Mouse (Mus musculus) gastrocnemius, postnatal 36 days (tissue): ENCODE measurements around the gene Stac3. TPM values are rescaled to one million over a fixed set of nuclear protein-coding genes. Genes with fewer than 3 reads are reported as not detected.

ENCODE experiments used
- DNase-seq, 2 experiments: peaks; one replicate each; pipeline ENCODE4 v3.0.0; 2022
- intact Hi-C: fragments of 180-260 bp; cut with DNase I; formaldehyde crosslinking; loops from one replicate; pipeline ENCODE4 v1.15.1; 2025
- long read RNA-seq, 2 experiments: library from polyadenylated mRNA; stranded (forward); transcript quantifications; one replicate each; pipeline ENCODE4 v2.0.0; 2021
- total RNA-seq, 2 experiments: library from RNA; stranded (reverse); gene quantifications; 2 replicates each; pipeline ENCODE4 v1.2.3; 2021

Stac3 gene
- 100 to 1,000 TPM; 342 to 376 TPM for total RNA-seq
- long read RNA-seq, experiment 1, partial matches to known transcripts, result 18 of 54 reads
- long read RNA-seq, experiment 1, other reads (novel, unspliced or antisense), result 34 of 54 reads
- long read RNA-seq, experiment 2, partial matches to known transcripts, result 11 of 55 reads
- long read RNA-seq, experiment 2, other reads (novel, unspliced or antisense), result 42 of 55 reads

DNA sequence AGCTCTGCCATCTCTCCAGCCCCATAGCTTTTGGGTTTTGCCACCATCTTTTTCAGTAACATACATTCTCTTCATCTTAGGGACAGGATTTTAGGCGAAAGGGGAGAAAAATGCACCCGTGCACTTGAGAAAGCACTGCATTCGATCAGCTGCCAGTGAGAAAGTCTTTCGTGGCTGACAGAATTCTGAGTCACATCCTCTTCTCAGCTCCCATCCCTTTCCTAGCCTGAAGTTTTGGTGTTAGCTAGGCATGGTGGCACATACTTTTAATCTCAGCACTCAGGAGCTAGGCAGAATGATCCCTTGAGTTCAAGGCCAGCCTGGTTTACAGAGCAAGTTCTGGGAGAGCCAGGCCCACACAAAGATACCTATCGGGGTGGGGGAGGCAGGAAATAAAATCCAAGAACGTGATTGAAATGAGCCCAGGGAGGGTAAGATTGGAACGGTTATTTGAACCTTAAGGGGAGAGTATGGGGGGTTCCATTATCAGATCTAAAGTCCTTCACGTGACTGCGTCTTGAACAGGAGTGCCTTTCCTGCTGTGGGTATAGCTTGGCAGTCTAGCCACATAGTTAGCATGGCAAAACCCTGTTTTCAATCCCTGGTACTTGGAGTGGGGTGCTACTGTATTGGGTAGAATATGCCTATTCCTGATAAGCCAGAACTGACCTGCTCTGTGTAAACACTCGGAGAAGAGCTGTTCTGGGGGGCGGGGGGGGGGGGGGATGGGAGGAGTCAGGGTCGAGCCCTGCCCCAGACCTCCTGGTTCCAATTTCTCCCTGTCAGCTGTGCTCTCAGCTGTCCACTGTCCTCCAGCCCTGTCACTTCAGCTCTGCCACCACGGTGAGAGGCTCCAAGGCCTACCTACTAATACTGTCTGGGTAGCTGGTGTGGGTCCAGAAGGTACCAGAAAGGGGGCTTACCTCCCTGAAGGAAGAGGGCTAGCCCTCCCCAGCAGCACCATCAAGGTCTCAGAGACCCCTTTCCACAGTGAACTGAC, at the start of gene Stac3:
Gene Stac3, plus strand, starts transcription at position 793 of the 1,000 bp plus-strand sequence.
- intact Hi-C loops, result no loop called here

DNA sequence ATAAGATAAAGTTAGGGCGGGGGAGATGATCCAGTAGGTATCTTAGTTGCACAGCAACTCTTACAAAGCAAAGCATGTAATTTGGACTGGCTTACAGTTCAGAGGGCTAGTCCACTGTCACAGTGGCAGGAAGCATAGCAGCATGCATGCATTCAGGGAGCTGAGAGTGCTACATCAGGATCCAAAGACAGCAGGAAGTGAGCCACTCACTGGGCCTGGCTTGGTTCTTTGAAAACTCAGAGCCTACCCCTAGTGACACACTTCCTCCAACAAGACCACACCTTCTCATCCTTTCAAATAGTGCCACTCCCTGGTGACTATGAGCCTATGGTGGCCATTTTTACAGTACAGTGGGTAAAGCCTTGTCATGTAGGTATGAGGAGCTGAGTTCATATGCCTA, 47.8 kb upstream of the Stac3 start:
- no peak for DNase-seq
- intact Hi-C loops, result loop anchor here (2.0 kb wide), 1 partner anchor 103 kb away; no protein-coding TSS in a partner anchor

More for the DNA sequence above, at the start of gene Stac3:
- no peak for DNase-seq

DNA sequence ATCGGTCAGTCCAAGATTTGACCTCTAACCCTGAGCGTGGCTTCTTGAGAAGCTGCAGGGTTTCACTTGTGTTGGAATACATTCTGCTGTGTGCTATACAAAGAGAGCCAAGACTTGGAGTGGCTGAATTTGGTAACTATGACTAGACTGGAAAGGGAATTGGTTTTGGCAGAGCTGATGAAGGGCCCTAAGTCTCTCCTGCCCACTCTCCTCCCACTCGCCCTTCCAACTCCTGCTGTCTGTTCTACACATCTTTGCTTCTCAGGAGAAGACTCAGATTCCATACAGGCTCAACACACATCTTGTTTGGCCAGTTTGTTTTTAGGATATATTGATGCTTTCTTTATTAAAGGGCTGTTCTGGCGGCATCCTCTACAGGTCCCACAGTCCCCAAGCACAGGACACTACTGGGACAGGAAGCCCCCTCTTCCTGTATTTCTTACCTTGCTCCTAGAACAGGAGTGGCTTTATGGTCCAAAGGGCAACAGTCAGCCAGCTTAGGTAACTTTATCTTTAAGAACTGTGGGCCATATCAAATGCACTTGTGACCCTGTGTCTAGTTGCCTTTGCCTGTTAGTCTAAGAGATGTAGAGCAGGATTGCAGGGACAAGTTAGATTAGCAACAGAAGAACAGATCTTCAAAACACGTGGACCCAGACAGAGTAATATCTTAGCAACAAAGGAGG, 38.9 kb upstream of the Stac3 start:
- intact Hi-C loops, result no loop called here
- no peak for DNase-seq

DNA sequence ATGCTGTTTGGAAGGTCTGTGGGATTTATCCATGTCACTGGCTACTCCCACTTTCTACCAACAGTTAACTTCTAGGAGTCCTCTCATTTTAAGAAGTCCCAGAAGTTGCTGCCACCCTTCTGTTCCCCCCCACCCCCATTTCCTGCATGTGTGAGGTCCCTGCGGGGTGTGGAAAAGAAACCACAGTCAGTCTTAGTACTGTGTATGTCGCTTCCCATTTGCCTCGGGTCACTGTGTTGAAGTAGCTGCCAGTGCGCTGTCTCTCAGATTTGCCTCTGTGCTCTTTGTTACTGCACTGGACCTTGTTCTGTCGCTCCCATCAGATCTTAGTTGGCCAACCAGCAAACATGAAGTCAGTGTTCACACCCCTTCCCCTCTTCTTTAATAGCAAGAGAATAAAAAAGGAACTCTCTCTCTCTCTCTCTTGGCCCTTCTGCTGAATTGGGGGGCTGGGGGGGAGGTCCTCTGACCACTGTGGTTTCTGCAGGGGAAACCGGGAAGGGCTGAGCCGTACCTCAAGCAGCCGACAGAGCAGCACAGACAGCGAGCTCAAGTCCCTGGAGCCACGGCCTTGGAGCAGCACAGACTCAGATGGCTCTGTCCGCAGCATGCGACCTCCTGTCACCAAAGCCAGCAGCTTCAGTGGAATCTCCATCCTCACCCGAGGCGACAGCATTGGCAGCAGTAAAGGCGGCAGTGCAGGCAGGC, 30.1 kb upstream of the Stac3 start:
- no peak for DNase-seq

DNA sequence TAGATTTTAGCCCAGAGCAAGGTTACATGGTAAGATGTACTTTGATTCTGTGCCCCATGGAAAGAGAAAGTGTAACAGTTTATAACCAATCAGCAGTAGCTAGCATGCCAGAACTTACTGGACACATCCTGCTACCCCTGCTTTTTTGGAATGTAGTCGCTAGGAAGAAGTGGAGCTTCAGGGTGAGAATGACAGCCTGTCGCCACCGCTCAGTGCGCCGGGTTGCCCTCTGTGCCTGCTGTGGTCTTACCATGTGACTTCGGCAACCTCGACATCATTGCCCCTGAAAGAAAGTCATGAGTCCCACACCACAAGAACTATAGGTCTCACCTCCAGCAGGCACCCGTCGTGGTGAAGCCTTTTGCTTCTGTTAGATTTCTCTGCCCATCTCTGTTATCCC, 28.8 kb upstream of the Stac3 start:
- intact Hi-C loops, result no loop called here
- DNase-seq, result no peak

More for the DNA sequence above, 30.1 kb upstream of the Stac3 start:
- intact Hi-C loops, result no loop called here

DNA sequence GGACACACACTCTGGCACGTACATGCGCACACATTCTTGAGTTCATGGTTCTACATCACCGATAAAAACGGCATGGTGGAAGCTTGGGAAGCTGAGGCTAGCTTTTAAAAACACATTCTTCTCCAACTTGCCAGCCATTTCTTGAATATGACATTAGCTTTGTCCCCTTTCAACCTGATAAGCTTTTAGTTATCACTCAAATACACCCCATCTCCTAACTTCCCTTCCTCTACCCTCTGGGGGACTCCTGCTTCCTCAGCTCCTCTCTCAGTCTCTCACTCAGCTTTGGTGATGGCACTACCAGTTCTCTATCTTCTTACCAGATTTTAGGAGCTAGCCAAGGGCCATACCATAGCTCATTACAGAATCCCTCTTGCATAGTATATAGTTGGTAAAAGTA, 26.3 kb upstream of the Stac3 start:
- no peak for DNase-seq
- intact Hi-C loops, result no loop called here

DNA sequence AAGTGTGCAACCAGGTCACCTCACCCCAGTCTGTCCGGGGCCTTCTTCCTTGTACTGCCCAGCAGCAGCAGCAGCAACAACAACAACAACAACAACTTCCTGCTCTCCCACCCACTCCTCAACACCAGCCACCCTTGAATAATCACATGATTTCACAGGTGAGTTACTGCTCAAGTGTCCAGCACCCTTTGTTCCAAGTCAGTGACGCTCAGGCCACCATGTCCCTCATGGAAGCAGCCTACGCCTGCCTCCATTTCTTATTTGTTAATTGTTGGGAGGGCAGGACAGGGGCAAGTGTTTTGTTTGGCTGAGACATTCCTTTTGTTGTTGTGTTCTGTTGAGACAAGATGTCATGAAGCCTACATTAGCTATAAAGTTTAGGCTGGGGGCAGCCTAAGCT, 24.9 kb upstream of the Stac3 start:
- no peak for DNase-seq
- intact Hi-C loops, result no loop called here

DNA sequence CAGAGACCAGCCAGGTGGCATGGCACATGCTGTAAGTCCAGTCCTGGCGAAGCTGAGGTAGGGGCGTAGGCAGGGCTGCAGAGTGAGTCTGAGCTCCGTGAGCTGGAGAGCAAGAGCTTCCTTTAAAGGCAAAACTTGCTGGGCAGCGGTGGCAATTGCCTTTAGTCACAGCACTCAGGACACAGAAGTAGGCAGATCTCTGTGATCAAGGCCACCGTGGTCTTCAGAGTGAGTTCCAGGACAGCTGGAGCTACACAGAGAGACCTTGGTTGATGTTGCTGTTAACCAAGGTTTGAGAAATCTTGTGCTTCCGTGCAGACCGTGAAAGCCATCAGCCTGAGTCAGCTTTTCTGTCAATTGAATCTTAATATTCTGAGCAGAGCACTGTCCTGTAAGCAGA, 24.2 kb upstream of the Stac3 start:
- no peak for DNase-seq
- intact Hi-C loops, result no loop called here

DNA sequence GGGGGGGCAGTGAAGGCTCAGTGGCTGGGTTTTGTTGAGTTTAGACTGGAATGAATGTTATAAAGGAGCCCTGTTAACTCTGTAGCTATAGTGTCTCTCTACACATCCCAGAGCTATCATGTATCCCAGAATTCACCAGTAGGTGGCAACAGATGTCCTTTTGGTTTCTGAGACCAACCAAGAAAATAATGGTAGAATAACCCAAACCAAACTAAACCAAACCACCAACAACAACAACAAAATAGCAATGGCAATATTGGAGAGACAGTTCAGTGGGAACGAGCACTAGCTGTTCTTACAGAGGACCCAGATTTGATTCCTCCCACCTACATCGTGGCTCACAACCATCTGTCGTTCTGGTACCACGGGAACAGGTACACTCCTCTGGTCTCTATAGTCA, 22.4 kb upstream of the Stac3 start:
- no peak for DNase-seq
- intact Hi-C loops, result loop anchor here (2.0 kb wide), 1 partner anchor 34 kb away; no protein-coding TSS in a partner anchor

DNA sequence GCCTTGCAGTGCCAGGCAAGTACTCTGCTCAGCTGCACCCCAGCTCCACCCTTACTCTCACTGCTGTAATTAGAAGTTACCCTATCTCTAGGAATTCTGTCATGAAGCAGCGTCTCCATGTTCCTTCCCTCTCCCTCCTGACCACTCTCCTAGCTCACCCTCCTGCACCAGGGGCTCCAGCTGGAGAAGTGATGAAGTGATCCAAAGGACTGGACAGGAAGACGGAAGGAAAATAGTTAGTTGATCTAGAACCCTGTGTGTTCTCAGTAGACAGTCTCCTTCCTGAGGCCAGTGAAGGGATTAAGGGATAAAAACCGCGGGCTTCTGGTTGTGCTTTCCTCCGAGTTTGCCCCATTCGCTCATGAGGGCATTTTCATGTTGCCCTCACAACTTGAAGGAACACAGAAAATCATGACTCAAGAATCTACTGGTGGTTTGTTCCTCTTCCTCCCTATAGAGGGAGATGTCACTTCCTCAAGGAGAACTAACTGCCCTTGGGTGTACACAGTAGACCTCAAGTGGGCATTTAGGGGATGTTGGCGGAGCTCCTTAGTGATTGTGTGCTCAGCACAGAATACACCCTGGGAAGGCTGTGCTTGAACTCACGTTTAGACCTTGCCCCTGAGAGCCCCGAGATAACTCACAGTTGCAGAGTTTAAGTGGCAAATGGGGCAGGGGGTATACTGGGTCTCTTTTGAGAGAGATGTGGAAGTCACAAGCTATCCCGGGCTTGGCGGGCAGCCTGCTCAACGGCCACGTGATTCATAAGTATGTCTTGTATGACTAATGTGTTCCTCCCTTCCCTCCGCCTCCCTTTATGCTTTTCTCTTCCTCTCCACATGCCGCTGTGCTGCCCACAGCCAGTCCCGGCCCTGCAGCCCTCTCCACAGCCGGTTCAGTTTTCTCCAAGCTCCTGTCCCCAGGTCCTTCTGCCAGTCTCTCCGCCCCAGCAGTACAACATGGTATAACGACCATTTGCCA, 20.4 kb upstream of the Stac3 start:
- DNase-seq, result peak in 1 of 2 experiments; percentile 43
- intact Hi-C loops, result loop anchor here (2.0 kb wide), 1 partner anchor 56 kb away; no protein-coding TSS in a partner anchor

DNA sequence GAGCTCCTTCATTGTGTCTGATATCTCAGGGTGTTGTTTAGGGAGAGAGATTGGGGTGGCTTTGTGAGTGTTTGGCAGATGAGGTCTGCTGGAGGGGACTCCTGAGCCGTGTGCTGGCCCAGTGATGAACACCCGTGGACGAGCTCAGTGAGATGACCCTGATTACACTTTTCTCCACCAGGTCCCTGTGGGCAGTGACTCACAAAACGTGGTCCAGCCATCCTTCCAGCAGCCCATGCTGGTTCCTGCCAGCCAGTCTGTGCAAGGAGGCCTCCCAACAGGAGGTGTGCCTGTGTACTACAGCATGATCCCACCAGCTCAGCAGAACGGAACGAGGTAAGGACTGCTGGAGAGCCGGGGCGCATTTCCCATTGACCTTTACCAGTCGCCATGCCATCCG, 16.3 kb upstream of the Stac3 start:
- intact Hi-C loops, result no loop called here
- DNase-seq, result no peak

DNA sequence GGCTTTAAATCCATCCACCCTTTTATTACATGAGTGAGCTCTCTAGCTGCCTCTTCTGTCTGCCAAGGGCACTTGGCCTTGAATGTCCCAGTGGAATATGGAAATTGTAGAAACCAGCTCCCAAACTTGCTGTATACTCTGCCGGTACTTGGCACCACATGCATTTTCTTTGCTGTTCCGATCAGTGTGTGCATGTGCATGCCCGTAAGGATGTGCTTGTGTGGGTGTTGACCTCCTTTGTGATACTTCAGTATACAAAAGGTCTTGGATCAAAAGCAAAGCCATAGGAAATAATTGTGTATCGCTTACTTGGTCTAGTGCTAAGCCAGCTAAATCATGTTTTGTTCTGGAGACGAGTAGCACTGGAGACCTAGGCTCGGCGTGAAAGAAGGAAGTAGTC, 12.6 kb upstream of the Stac3 start:
- intact Hi-C loops, result no loop called here
- DNase-seq, result no peak

DNA sequence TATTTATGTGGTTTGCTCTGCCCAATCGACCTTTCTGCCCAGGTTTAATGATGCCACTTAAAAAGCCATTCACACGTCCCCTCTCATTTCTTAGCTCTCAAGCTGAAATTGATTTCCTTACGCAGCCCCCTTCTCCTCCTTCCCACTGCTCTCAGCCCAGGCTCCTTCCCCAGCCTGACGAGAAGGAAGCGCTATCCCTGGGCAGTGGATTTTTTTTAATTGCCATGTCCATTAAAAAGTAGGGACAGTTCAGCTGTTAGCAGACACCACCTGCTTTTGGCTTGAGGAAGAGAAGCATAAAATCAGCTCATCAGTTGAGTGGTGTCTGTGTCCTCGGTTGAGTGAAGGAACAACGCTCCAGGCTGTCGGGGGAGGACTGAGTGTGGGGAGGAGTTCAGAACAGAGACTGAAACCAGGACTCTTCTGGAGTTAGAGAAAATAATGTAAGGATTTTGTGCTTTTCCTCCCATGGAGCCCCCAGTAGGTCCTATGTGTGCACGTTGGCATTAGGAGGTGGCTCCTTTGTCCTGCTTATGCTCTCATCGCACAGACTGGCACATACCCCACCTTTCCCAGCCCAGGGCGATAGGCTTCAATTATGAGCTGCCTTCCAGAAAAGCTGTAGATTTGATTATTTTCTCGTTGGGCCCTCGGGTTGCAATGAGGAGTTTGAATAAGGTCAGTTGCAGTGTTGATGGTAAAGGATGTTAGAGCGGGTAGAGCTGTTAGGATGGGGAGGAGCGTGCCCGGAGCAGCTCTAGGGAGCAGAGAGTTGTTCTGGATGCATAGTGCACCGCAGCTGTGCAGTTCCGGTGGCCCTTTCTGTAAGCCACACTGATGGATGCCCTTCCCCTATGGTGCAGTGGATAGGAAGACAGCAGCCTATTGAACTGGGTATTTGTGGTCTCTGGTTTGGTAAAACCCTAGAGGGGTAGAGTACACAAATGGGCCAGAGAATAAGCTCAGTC, 11.0 kb upstream of the Stac3 start:
- intact Hi-C loops, result no loop called here
- DNase-seq, result no peak

DNA sequence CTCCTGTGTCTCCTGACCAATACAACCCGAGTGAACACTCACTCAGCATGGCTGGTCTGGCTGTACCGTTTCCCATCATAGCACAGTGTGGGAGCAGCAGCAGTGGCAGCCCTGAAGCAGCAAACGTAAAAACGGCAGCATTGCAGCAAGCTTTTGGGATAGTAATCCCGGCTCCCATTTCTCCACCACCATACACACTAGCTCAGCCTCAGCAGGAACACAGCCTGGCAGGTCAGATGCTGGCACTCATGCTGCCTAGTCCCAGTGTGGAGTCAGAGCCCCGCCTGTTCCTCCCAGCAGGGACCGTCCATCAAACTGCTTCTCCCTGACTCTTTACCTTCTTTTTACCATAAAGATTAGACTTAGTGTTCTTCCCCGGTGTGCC, 10.4 kb upstream of the Stac3 start:
- intact Hi-C loops, result no loop called here

DNA sequence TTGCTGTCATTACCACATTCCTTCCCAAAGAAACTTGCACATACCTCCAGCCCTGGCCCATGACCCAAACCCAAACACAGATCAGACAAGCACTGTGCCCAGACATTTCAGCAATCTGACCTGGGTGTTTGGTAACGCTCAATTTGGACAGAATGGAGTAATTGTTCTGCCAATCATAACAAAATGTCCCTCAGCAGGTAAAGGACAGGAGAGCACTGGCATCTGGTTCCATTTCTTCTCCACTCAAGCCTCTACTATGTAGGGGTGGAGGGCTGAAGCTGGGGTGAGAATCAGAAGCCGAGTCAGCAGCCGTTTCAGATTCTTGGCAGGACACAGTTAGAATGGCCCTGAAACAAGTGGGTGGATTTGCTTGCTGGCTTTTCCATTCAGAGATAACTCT, 9.4 kb upstream of the Stac3 start:
- DNase-seq, result no peak
- intact Hi-C loops, result no loop called here

More for the DNA sequence above, 10.4 kb upstream of the Stac3 start:
- no peak for DNase-seq

DNA sequence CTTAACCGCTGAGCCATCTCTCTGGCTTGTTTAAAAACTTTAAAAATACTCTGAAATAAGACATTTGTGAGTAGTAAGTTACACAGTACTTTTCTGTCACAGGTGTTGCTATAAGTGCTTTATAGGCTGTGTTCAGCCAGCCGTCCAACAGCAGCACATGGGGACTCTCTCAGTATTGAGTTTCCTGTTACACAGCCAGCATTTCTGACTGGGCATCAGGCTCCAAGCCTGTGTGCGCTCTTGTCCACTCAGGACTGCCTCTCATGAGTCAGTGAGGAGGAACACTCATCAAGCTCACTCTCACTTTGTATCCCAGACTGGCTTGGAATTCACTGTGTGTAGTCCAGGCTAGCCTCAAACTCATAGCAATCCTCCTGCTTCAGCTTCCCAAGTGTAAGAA, 5.3 kb upstream of the Stac3 start:
- DNase-seq, result no peak
- intact Hi-C loops, result no loop called here

DNA sequence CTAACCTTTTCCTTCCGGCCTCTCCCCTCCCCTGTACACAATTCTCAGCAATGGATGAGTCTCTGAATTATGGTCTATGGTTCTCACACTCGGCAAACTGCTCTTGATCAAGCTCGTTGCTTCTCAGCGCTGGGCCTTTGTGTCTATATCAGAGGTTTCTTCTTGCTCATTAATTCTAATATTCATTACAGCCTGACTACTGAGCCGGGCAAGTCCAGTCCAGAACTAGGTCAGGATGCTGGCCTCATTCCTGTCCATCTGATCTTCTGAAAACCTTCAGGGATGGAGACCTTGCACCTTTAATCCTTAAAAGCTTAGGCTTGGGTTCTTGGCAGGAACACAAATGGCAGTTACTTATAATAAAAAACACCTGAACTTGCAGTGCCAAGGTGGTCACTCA, 2.0 kb upstream of the Stac3 start:
- DNase-seq, result no peak
- intact Hi-C loops, result no loop called here

DNA sequence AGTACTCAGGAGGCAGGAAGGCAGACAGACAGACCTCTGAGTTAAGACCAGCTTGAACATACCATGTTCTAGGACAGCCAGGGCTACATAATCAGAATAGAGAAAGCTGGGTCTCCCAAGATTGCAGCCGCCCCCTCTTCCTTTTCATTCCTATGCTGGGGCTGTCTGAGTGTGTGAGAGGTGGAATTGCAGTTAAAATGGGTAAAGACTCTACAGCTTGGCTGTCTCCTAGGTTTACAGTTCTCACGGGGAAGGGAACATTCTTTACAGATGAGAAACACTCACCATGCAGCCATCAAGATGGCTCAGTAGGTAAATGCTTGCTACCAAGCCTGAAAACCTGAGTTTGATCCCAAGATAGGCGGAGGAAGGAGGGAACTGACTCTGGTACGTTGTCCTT, 1.4 kb upstream of the Stac3 start:
- intact Hi-C loops, result no loop called here
- no peak for DNase-seq
